17 mouse cellular contexts compared by ENCODE assay signal in genomic region chr2:180105441-180106190, GRCm38 (mm10). TPM values are rescaled to one million over a fixed set of nuclear protein-coding genes. Genes with fewer than 3 reads are reported as not detected.
DNase-seq lines count a peak whose midpoint lies in the region; TF ChIP-seq lines count a peak whose summit lies in the region.
"Had no signal": no experiment of that assay in that cellular context is flagged by ENCODE, and none has a peak within 500 bp of the region (broad histone marks: within the 10 kb centered on the region; RNA-seq: fewer than 3 reads in every experiment).

No protein-coding gene starts in this region.

- WGBS in thymus, adult 2 months = 36% methylated on average over 8 of the region's 8 CpGs

- H3K27ac ChIP-seq in left cerebral cortex, adult 2 months = peak overlapping the region; percentile 85
- no peak overlapping the region for H3K27ac ChIP-seq in CH12.LX (ENCODE audit: insufficient read depth, low read depth)
- H3K27ac ChIP-seq in thymus, adult 2 months (ENCODE audit: control insufficient read depth, insufficient read depth, low read length) = no peak overlapping the region
- H3K27ac ChIP-seq: embryonic facial prominence, embryonic 13.5 days; macrophage had no signal

- H3K27me3 ChIP-seq in CH12.LX (replicated peaks) = peaks cover 78% of the 10 kb centered on the region
- peaks cover 13% of the 10 kb centered on the region for H3K27me3 ChIP-seq in thymus, adult 2 months (ENCODE audit: control insufficient read depth, insufficient read depth, low read length)

- intact Hi-C loops in left cerebral cortex, adult 2 months (cut with DNase I) = loop anchor here (2.0 kb wide), 1 partner anchor 13 kb away; the partner anchor contains the start of gene Osbpl2

- no peak overlapping the region for H3K4me2 ChIP-seq in CH12.LX (ENCODE audit: insufficient read depth, low read depth, poor library complexity, severe bottlenecking)

- TF ChIP-seq POLR2A in CH12.LX (IDR thresholded peaks at IDR 0.05; ENCODE audit: low read depth, low read length) = no peak
- TF ChIP-seq POLR2A in thymus, adult 2 months (IDR thresholded peaks at IDR 0.05; ENCODE audit: control insufficient read depth, extremely low read depth, insufficient read depth, low read length, poor library complexity) = no peak

- H3K36me3 ChIP-seq in CH12.LX (replicated peaks in 1 of 2; ENCODE audit: control insufficient read depth in 1 of 2, insufficient read depth in 1 of 2, low read length in 1 of 2) = no peaks in the 10 kb centered on the region
- H3K36me3 ChIP-seq in thymus, adult 2 months (ENCODE audit: control insufficient read depth, insufficient read depth, low read length) = no peaks in the 10 kb centered on the region
- H3K36me3 ChIP-seq: embryonic facial prominence, embryonic 13.5 days had no signal

- no peaks in the 10 kb centered on the region for H3K79me2 ChIP-seq in CH12.LX (replicated peaks; ENCODE audit: control insufficient read depth, extremely low read depth, insufficient read depth, poor library complexity, severe bottlenecking)

- no peak overlapping the region for H3K9ac ChIP-seq in CH12.LX (ENCODE audit: insufficient read depth, low read depth)
- H3K9ac ChIP-seq: embryonic facial prominence, embryonic 13.5 days had no signal

- dilution Hi-C loops in CH12.LX (cut with MboI; ENCODE audit: extremely low pct_ligation_motif_present, extremely low pct_unique_long_range_greater_than_20kb, low sequenced_read_pairs) = no loop called here

- in situ Hi-C loops in CH12.LX (cut with MboI; ENCODE audit: low pct_ligation_motif_present, low pct_unique_long_range_greater_than_20kb, low sequenced_read_pairs) = no loop called here

- DNase-seq in heart, adult 11 months = peak; percentile 85
- DNase-seq in heart, postnatal 4 days = no peak
- no peak for DNase-seq in left cerebral cortex, adult 2 months (ENCODE audit: extremely low spot score in 1 of 2, low spot score in 2 of 2)
- DNase-seq in left cerebral cortex, adult 11 months (ENCODE audit: low spot score) = no peak
- DNase-seq in CH12.LX (ENCODE audit: extremely low read depth) (no peak), ES-CJ7 (ENCODE audit: low read depth, low spot score) (peak; percentile 24)
- no peak for DNase-seq in thymus, adult 2 months
- DNase-seq: adrenal gland, postnatal 36 days; kidney, postnatal 10 days; layer of hippocampus, adult 9-11 months; liver; lung, adult 2 months; thymus, adult 18-20 months had no signal

- H3K4me3 ChIP-seq in left cerebral cortex, adult 2 months = no peak overlapping the region
- H3K4me3 ChIP-seq in CH12.LX (replicated peaks in 1 of 3; ENCODE audit: low read depth in 2 of 3, low read length in 2 of 3, poor library complexity in 1 of 3) = no peak overlapping the region
- no peak overlapping the region for H3K4me3 ChIP-seq in thymus, adult 2 months (ENCODE audit: control insufficient read depth, insufficient read depth, low read length)

- H3K9me3 ChIP-seq in CH12.LX (replicated peaks; ENCODE audit: low read length) = peaks cover 7% of the 10 kb centered on the region
- H3K9me3 ChIP-seq: embryonic facial prominence, embryonic 13.5 days had no signal

- no peak for TF ChIP-seq EP300 in CH12.LX (IDR thresholded peaks at IDR 0.05; ENCODE audit: low read length)

- no peak for TF ChIP-seq CTCF in left cerebral cortex, adult 2 months (IDR thresholded peaks at IDR 0.05)
- no peak for TF ChIP-seq CTCF in CH12.LX (conservative IDR thresholded peaks at IDR 0.05 in 1 of 2, IDR thresholded peaks at IDR 0.05 in 1 of 2; ENCODE audit: low read depth in 2 of 2, low read length in 2 of 2)
- TF ChIP-seq CTCF in thymus, adult 2 months (IDR thresholded peaks at IDR 0.05; ENCODE audit: borderline replicate concordance, control insufficient read depth, extremely low read depth, insufficient read depth, low read length, poor library complexity) = no peak

- H3K4me1 ChIP-seq in CH12.LX (ENCODE audit: control insufficient read depth in 1 of 2, insufficient read depth in 2 of 2) = peaks cover 5 to 10% of the 10 kb centered on the region in 2 experiments; a peak in 3 of 4 replicates
- peaks cover 18% of the 10 kb centered on the region for H3K4me1 ChIP-seq in thymus, adult 2 months (replicated peaks; ENCODE audit: control insufficient read depth, insufficient read depth, low read length)

- TF ChIP-seq RAD21 in CH12.LX (IDR thresholded peaks at IDR 0.05; ENCODE audit: low read depth, low read length) = no peak

TF ChIP-seq in CH12.LX, 34 proteins besides CTCF, POLR2A, EP300 and RAD21:
- no peak for TF ChIP-seq TBP (conservative IDR thresholded peaks at IDR 0.05; ENCODE audit: low read depth, low read length)
- peak; percentile 29; the same call in 1 of the 2 replicates for TF ChIP-seq CHD2 (IDR thresholded peaks at IDR 0.05; ENCODE audit: low read length)

RNA-seq across cellular contexts. Expression of gene Hrh3, which starts 1.3 kb away (rescaled TPM):
- not detected for total RNA-seq in heart, postnatal 4 days (2021)
- total RNA-seq in left cerebral cortex, adult 2 months (2021) = 10 to 100 TPM; 84.3 to 85.7 TPM
- total RNA-seq in CH12.LX (2012; rRNA removed) = not detected in 2 replicates
- not detected in 2 replicates for total RNA-seq in CH12.LX (2014; rRNA removed)
- not detected in 2 replicates for polyA plus RNA-seq in CH12.LX (2012; ENCODE audit: insufficient read length, low read depth)
- polyA plus RNA-seq in thymus, adult 2 months (2012; rRNA removed) = 4.1 and 4.4 TPM in 2 replicates
- polyA plus RNA-seq: activated CD4-positive, CD25-positive, alpha-beta regulatory T cell, adult 4 months; heart, embryonic 14.5 days; macrophage had no signal

RNA-seq across cellular contexts. Expression of gene Osbpl2, which starts 13.5 kb away (rescaled TPM):
- total RNA-seq in heart, postnatal 4 days (2021) = 10 to 100 TPM; 28.5 to 28.6 TPM
- total RNA-seq in left cerebral cortex, adult 2 months (2021) = 10 to 100 TPM; 46.2 to 50.6 TPM
- total RNA-seq in CH12.LX (2012; rRNA removed) = 11.4 and 12.0 TPM in 2 replicates
- total RNA-seq in CH12.LX (2014; rRNA removed) = 12.8 and 13.4 TPM in 2 replicates
- 15.6 and 16.9 TPM in 2 replicates for polyA plus RNA-seq in CH12.LX (2012; ENCODE audit: insufficient read length, low read depth)
- 19.3 and 21.7 TPM in 2 replicates for polyA plus RNA-seq in thymus, adult 2 months (2012; rRNA removed)

RNA-seq across cellular contexts. Expression of gene Mtg2, which starts 35.2 kb away (rescaled TPM):
- total RNA-seq in heart, postnatal 4 days (2021) = 10 to 100 TPM; 14.2 to 16.5 TPM
- 10 to 100 TPM; 15.6 to 18.4 TPM for total RNA-seq in left cerebral cortex, adult 2 months (2021)
- total RNA-seq in CH12.LX (2012; rRNA removed) = 24.7 and 31.8 TPM in 2 replicates
- 24.1 and 26.5 TPM in 2 replicates for total RNA-seq in CH12.LX (2014; rRNA removed)
- 23.5 and 28.6 TPM in 2 replicates for polyA plus RNA-seq in CH12.LX (2012; ENCODE audit: insufficient read length, low read depth)
- polyA plus RNA-seq in thymus, adult 2 months (2012; rRNA removed) = 25.1 and 31.3 TPM in 2 replicates

Comparison
In these comparisons a context has a peak if more than half of its experiments do, and no peak if none do; other contexts are left out.
1. DNase-seq: peak in heart, adult 11 months (single experiment) and ES-CJ7 (single experiment); none in heart, postnatal 4 days (single experiment), left cerebral cortex, adult 2 months (0 of 2), left cerebral cortex, adult 11 months (single experiment), CH12.LX (single experiment) and thymus, adult 2 months (single experiment).
2. RNA of gene Hrh3, which starts 1.3 kb away (total RNA-seq): 84.3 to 85.7 TPM in left cerebral cortex, adult 2 months; not detected in heart, postnatal 4 days and not detected in CH12.LX; every median in the first group is over 10 times any median in the second.